Mouse (Mus musculus) MEL (cell line): ENCODE measurements around the gene Afap1l2. TPM values are rescaled to one million over a fixed set of nuclear protein-coding genes. Genes with fewer than 3 reads are reported as not detected.

ENCODE experiments used
- DNase-seq: peaks from one replicate; pipeline ENCODE4 v3.0.0; 2011; ENCODE audit warnings: low read depth, low spot score
- H3K27ac ChIP-seq: 2 replicates; pipeline ENCODE4 v1.5.1; 2012; ENCODE audit warnings: low read depth, mild to moderate bottlenecking, control low read depth, low read length, moderate library complexity; ENCODE audit not compliant: control insufficient read depth
- H3K27me3 ChIP-seq, 2 experiments: fragments of 150-350 bp in 1 of 2; sonication (generic) in 1 of 2; 2 replicates each; pipeline ENCODE4 v1.6.1; 2012; ENCODE audit warnings: low read length in 2 of 2, mild to moderate bottlenecking in 2 of 2, improper control_type of control experiment in 1 of 2, moderate library complexity in 1 of 2; ENCODE audit not compliant: insufficient read depth in 2 of 2, control insufficient read depth in 1 of 2
- H3K36me3 ChIP-seq, 2 experiments: 2 replicates each; pipeline ENCODE4 v1.6.1; 2012 to 2014; ENCODE audit warnings: low read length in 2 of 2, improper control_type of control experiment in 1 of 2, inconsistent platforms in 1 of 2, mild to moderate bottlenecking in 1 of 2; ENCODE audit not compliant: insufficient read depth in 2 of 2, control insufficient read depth in 1 of 2
- H3K4me1 ChIP-seq, 2 experiments: fragments of 150-350 bp in 1 of 2; sonication (generic) in 1 of 2; 2 replicates each; pipeline ENCODE4 v1.6.1; 2012; ENCODE audit warnings: low read length in 2 of 2, improper control_type of control experiment in 1 of 2, mild to moderate bottlenecking in 1 of 2; ENCODE audit not compliant: insufficient read depth in 2 of 2, control insufficient read depth in 1 of 2
- H3K4me3 ChIP-seq, 2 experiments: fragments of 150-350 bp in 1 of 2; sonication (generic) in 1 of 2; 2 replicates each; pipeline ENCODE4 v1.5.1; 2012; ENCODE audit warnings: low read depth in 2 of 2, low read length in 2 of 2, mild to moderate bottlenecking in 2 of 2, moderate library complexity in 2 of 2, control low read depth in 1 of 2, improper control_type of control experiment in 1 of 2; ENCODE audit not compliant: control insufficient read depth in 1 of 2, insufficient read depth in 1 of 2
- H3K79me2 ChIP-seq: 2 replicates; pipeline ENCODE4 v1.6.1; 2012; ENCODE audit warnings: mild to moderate bottlenecking, low read length, moderate library complexity; ENCODE audit not compliant: control insufficient read depth, poor library complexity, insufficient read depth
- H3K9ac ChIP-seq: 2 replicates; pipeline ENCODE4 v1.6.1; 2012; ENCODE audit warnings: low read depth, mild to moderate bottlenecking, control low read depth, low read length, moderate library complexity; ENCODE audit not compliant: control insufficient read depth, poor library complexity, severe bottlenecking
- H3K9me3 ChIP-seq: fragments of 150-350 bp; sonication (generic); replicated peaks from 2 replicates; pipeline ENCODE4 v1.6.1; 2012; ENCODE audit warnings: mild to moderate bottlenecking, low read length, improper control_type of control experiment, moderate library complexity; ENCODE audit not compliant: insufficient read depth
- CHD1 ChIP-seq: IDR thresholded peaks from 2 replicates; pipeline ENCODE4 v1.6.1; 2012; ENCODE audit warnings: low read depth, mild to moderate bottlenecking, inconsistent platforms, low read length, improper control_type of control experiment
- CHD2 ChIP-seq: IDR thresholded peaks from 2 replicates; pipeline ENCODE4 v1.6.1; 2011; ENCODE audit warnings: low read length, improper control_type of control experiment
- CTCF ChIP-seq, 3 experiments: IDR thresholded peaks in 2 of 3; conservative IDR thresholded peaks in 1 of 3; 2 replicates each; pipeline ENCODE4 v1.5.1; 2011 to 2012; ENCODE audit warnings: low read length in 3 of 3, low read depth in 2 of 3, mild to moderate bottlenecking in 2 of 3, improper control_type of control experiment in 1 of 3, inconsistent platforms in 1 of 3, mixed read lengths in 1 of 3, moderate library complexity in 1 of 3; ENCODE audit not compliant: control insufficient read depth in 1 of 3, insufficient read depth in 1 of 3, poor library complexity in 1 of 3, severe bottlenecking in 1 of 3
- E2F4 ChIP-seq: IDR thresholded peaks from 2 replicates; pipeline ENCODE4 v1.6.1; 2011; ENCODE audit warnings: low read depth, low read length, improper control_type of control experiment, borderline replicate concordance
- ELF1 ChIP-seq: IDR thresholded peaks from 2 replicates; pipeline ENCODE4 v1.6.1; 2014; ENCODE audit warnings: low read depth, mild to moderate bottlenecking, inconsistent platforms, low read length, improper control_type of control experiment, moderate library complexity
- EP300 ChIP-seq, 2 experiments: IDR thresholded peaks; 2 replicates each; pipeline ENCODE4 v1.6.1; 2011; ENCODE audit warnings: improper control_type of control experiment in 2 of 2, low read length in 2 of 2, low read depth in 1 of 2, mild to moderate bottlenecking in 1 of 2
- GABPA ChIP-seq: IDR thresholded peaks from 2 replicates; pipeline ENCODE4 v1.6.1; 2012; ENCODE audit warnings: low read depth, mild to moderate bottlenecking, inconsistent platforms, low read length, improper control_type of control experiment, moderate library complexity
- GATA1 ChIP-seq: IDR thresholded peaks from 2 replicates; pipeline ENCODE4 v1.6.1; 2011; ENCODE audit warnings: low read depth, low read length, improper control_type of control experiment
- HCFC1 ChIP-seq: IDR thresholded peaks from 2 replicates; pipeline ENCODE4 v1.6.1; 2012; ENCODE audit warnings: low read depth, mild to moderate bottlenecking, inconsistent platforms, low read length, improper control_type of control experiment, moderate library complexity
- KAT2A ChIP-seq: conservative IDR thresholded peaks from 2 replicates; pipeline ENCODE4 v1.6.1; 2012; ENCODE audit warnings: low read depth, low read length, improper control_type of control experiment, inconsistent platforms
- MAX ChIP-seq: IDR thresholded peaks from 2 replicates; pipeline ENCODE4 v1.6.1; 2011; ENCODE audit warnings: low read length, improper control_type of control experiment
- MEF2A ChIP-seq: IDR thresholded peaks from 2 replicates; pipeline ENCODE4 v1.6.1; 2014; ENCODE audit warnings: low read depth, mild to moderate bottlenecking, inconsistent platforms, low read length, improper control_type of control experiment; ENCODE audit not compliant: poor library complexity, insufficient replicate concordance, severe bottlenecking; ENCODE audit errors: extremely low read depth
- MYB ChIP-seq: IDR thresholded peaks from 2 replicates; pipeline ENCODE4 v1.6.1; 2011; ENCODE audit warnings: mild to moderate bottlenecking, low read depth, low read length, improper control_type of control experiment
- NRF1 ChIP-seq: IDR thresholded peaks from 2 replicates; pipeline ENCODE4 v1.6.1; 2014; ENCODE audit warnings: low read depth, mild to moderate bottlenecking, inconsistent platforms, low read length, improper control_type of control experiment, moderate library complexity; ENCODE audit not compliant: poor library complexity, insufficient read depth, severe bottlenecking
- POLR2A ChIP-seq, 2 experiments: IDR thresholded peaks; 2 replicates each; pipeline ENCODE4 v1.6.1; 2011 to 2012; ENCODE audit warnings: low read length in 2 of 2, mild to moderate bottlenecking in 2 of 2, control low read depth in 1 of 2, improper control_type of control experiment in 1 of 2, low read depth in 1 of 2, moderate library complexity in 1 of 2; ENCODE audit not compliant: control insufficient read depth in 1 of 2, insufficient read depth in 1 of 2, poor library complexity in 1 of 2
- POLR2AphosphoS5 ChIP-seq: IDR thresholded peaks from 2 replicates; pipeline ENCODE4 v1.6.1; 2012; ENCODE audit warnings: low read depth, borderline replicate concordance, mild to moderate bottlenecking, inconsistent platforms, low read length, moderate library complexity, mixed read lengths
- RAD21 ChIP-seq: IDR thresholded peaks from 2 replicates; pipeline ENCODE4 v1.6.1; 2011; ENCODE audit warnings: mild to moderate bottlenecking, low read depth, low read length, improper control_type of control experiment
- RCOR1 ChIP-seq: IDR thresholded peaks from 2 replicates; pipeline ENCODE4 v1.6.1; 2012; ENCODE audit warnings: low read depth, mild to moderate bottlenecking, inconsistent platforms, low read length, improper control_type of control experiment
- SMC3 ChIP-seq: IDR thresholded peaks from 2 replicates; pipeline ENCODE4 v1.6.1; 2011; ENCODE audit warnings: low read depth, low read length, improper control_type of control experiment
- TBP ChIP-seq: IDR thresholded peaks from 2 replicates; pipeline ENCODE4 v1.8.0; 2011; ENCODE audit warnings: low read depth, low read length, improper control_type of control experiment
- USF1 ChIP-seq: IDR thresholded peaks from 2 replicates; pipeline ENCODE4 v1.6.1; 2014; ENCODE audit warnings: low read depth, mild to moderate bottlenecking, inconsistent platforms, low read length, improper control_type of control experiment, moderate library complexity
- USF2 ChIP-seq, 2 experiments: IDR thresholded peaks; 2 replicates each; pipeline ENCODE4 v1.6.1; 2011 to 2012; ENCODE audit warnings: improper control_type of control experiment in 2 of 2, low read length in 2 of 2, borderline replicate concordance in 1 of 2, inconsistent platforms in 1 of 2, low read depth in 1 of 2, mild to moderate bottlenecking in 1 of 2; ENCODE audit not compliant: insufficient read depth in 1 of 2
- ZMIZ1 ChIP-seq: IDR thresholded peaks from 2 replicates; pipeline ENCODE4 v1.6.1; 2012; ENCODE audit warnings: low read depth, mild to moderate bottlenecking, inconsistent platforms, low read length, improper control_type of control experiment, moderate library complexity
- polyA plus RNA-seq, 2 experiments: library from polyadenylated mRNA; stranded (reverse) in 1 of 2; unstranded in 1 of 2; fragments of >175 nt in 1 of 2; fragments of >200 nt in 1 of 2; gene quantifications; 2 replicates each; pipeline versions ENCODE4 v1.2.1 to v1.2.4; 2012; ENCODE audit warnings: low replicate concordance in 2 of 2, low read depth in 1 of 2; ENCODE audit not compliant: insufficient read length in 2 of 2, insufficient read depth in 1 of 2, missing spikeins in 1 of 2
- total RNA-seq: library from RNA; depleted of rRNA; stranded (reverse); fragments of 300-350 nt; gene quantifications from 2 replicates; pipeline ENCODE4 v1.2.3, GENCODE M21; 2012

Gene Afap1l2
- total and polyA plus RNA-seq, 3 experiments: not detected

DNA sequence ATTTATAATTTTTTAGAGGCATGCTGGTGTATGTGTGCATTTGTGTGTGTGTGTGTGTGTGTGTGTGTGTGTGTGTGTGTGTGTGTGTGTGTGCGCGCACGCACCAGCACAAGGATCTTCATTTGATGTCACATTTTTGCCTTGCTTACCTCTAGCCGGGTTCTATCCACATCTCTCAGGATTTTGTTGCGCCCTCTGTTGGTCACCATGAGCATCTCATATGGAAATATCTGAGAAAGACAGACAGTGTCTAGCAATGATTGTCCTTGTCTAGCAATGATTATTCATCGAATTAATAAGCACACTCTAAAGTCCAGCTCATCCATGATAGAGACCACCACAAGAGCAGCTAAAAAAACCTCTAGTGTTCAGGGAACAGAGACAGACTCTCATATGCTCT lies 31.2 kb upstream of the Afap1l2 start:
- peaks cover 0 to 2% of the 10 kb centered on the region in 2 experiments; a peak in 2 of 4 replicates for H3K27me3 ChIP-seq
- TF ChIP-seq SMC3 (peak; percentile 65), ZMIZ1 (no peak), CTCF (IDR thresholded peaks at IDR 0.05 in 2 of 3, conservative IDR thresholded peaks at IDR 0.05 in 1 of 3; ENCODE audit: control insufficient read depth in 1 of 3, insufficient read depth in 1 of 3, low read depth in 2 of 3, low read length in 3 of 3, poor library complexity in 1 of 3, severe bottlenecking in 1 of 3) (peak; percentile 49 to 61 (median 52)), GABPA (no peak), RCOR1 (no peak), KAT2A (no peak), MAX (no peak), RAD21 (peak; percentile 40), POLR2A (IDR thresholded peaks at IDR 0.05; ENCODE audit: control insufficient read depth in 1 of 2, insufficient read depth in 1 of 2, low read depth in 1 of 2, low read length in 2 of 2, poor library complexity in 1 of 2) (no peak), E2F4 (no peak), MEF2A (no peak), USF1 (no peak), TBP (no peak), NRF1 (no peak), ELF1 (no peak)
- H3K27ac ChIP-seq: no peak overlapping the region
- H3K36me3 ChIP-seq: no peaks in the 10 kb centered on the region
- H3K4me1 ChIP-seq: no peaks in the 10 kb centered on the region
- no peaks in the 10 kb centered on the region for H3K79me2 ChIP-seq
- H3K9ac ChIP-seq: no peak overlapping the region
- H3K4me3 ChIP-seq: no peak overlapping the region
- H3K9me3 ChIP-seq: no peaks in the 10 kb centered on the region
- DNase-seq: peak; percentile 33

DNA sequence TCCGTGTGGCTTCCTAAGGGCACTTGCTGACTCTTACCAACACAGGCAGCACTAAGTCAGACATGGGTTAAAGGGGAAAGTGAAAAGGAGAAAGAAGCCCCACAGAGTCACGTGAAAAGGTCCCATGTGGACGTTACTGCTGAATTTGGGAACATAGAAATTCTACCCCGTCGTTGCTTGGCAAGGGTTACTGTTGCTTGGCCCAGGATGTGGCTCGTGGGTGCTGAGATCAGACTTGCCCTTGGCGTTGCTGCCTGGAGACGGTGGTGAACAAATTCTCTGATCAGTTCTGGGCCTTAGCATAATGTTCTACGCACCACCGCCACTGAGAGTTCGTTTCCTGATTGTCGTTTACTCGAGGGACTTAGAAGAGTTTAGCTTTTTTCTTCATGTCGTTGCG lies 28.8 kb upstream of the Afap1l2 start:
- Histone ChIP-seq H3K4me1 (no peaks in the 10 kb centered on the region), H3K79me2 (no peaks in the 10 kb centered on the region), H3K4me3 (no peak overlapping the region), H3K9me3 (no peaks in the 10 kb centered on the region), H3K27me3 (peaks cover 0 to 2% of the 10 kb centered on the region in 2 experiments; a peak in 2 of 4 replicates), H3K27ac (no peak overlapping the region), H3K9ac (no peak overlapping the region), H3K36me3 (no peaks in the 10 kb centered on the region)
- DNase-seq: no peak
- TF ChIP-seq HCFC1 (no peak), E2F4 (no peak), GATA1 (no peak), ELF1 (no peak), CHD1 (no peak), MYB (no peak), CHD2 (no peak), ZMIZ1 (no peak), USF2 (IDR thresholded peaks at IDR 0.05; ENCODE audit: borderline replicate concordance in 1 of 2, insufficient read depth in 1 of 2, low read depth in 1 of 2, low read length in 2 of 2) (no peak), CTCF (IDR thresholded peaks at IDR 0.05 in 2 of 3, conservative IDR thresholded peaks at IDR 0.05 in 1 of 3; ENCODE audit: control insufficient read depth in 1 of 3, insufficient read depth in 1 of 3, low read depth in 2 of 3, low read length in 3 of 3, poor library complexity in 1 of 3, severe bottlenecking in 1 of 3) (no peak), MEF2A (no peak), POLR2AphosphoS5 (no peak), SMC3 (no peak), KAT2A (no peak), EP300 (IDR thresholded peaks at IDR 0.05; ENCODE audit: low read depth in 1 of 2, low read length in 2 of 2) (no peak)
